Mouse (Mus musculus) effector memory CD4-positive, alpha-beta T cell, adult 7 months (primary cell): ENCODE data around the gene A3galt2. TPM values are rescaled to one million over a fixed set of nuclear protein-coding genes. Genes with fewer than 3 reads are reported as not detected.

ENCODE experiments used
- polyA plus RNA-seq: library from polyadenylated mRNA; unstranded; fragments of 100-300 nt; shearing (Covaris generic); gene quantifications from one replicate; pipeline ENCODE4 v1.2.1, GENCODE M21; 2017

The A3galt2 gene
- polyA plus RNA-seq: 0.11 TPM

DNA sequence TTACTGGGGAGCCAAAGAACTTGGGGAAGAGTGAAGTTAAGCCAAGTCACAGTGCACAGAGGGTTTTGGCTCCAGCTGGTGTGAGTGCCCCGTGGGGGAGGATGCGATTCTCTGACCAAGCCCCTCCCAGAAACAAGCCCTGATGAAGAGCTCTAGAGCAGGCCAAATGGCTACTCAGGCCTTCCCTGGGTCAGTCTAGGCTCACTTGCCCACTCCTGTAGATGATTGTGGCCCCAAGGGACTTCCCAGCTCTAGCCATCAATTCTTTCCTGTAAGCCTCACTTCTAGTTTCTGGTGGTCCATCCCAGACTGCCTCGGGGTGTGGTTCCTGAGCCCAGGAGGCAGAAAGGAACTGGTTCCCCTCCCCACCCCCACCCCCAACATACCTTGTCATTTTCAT is at the start of gene A3galt2:
TSS of gene A3galt2 (plus strand) at position 301 of the 400 bp plus-strand sequence.

GRCm38 (mm10) chr4:128806043-128806826 is 51.1 kb downstream of the A3galt2 start, which contains the start of gene Zfp362:
TSS of gene Zfp362 (minus strand) at chr4:128806045.

Other genes with a start within 250 kb of the A3galt2 start
- 1.8 TPM for gene Zscan20, start 145.3 kb upstream of the A3galt2 start, polyA plus RNA-seq
- 0.33 TPM for gene Tlr12, start 136.7 kb upstream of the A3galt2 start, polyA plus RNA-seq
- 151 TPM for gene Phc2, start 100.7 kb upstream of the A3galt2 start, polyA plus RNA-seq
- 15.8 TPM for gene Zfp362, start 50.7 kb downstream of the A3galt2 start, polyA plus RNA-seq
- gene Trim62, start 128.2 kb downstream of the A3galt2 start, polyA plus RNA-seq: 10.4 TPM
- gene Azin2, start 207.1 kb downstream of the A3galt2 start, polyA plus RNA-seq: 0.63 TPM
- 98.2 TPM for gene Ak2, start 236.6 kb downstream of the A3galt2 start, polyA plus RNA-seq